Mouse (Mus musculus): ENCODE measurements around the gene Senp6.
"Not testable (repeated sequence)": the region's sequence is repeated elsewhere in the genome, so short reads cannot be mapped to it uniquely, and the experiment has no call there.

Senp6 gene

GRCm38 (mm10) chr9:80066367-80067220, at the start of gene Senp6:
TSS of gene Senp6 (plus strand) at chr9:80066903.
- in situ Hi-C loops (cut with MboI, MseI) = no loop called here

DNA sequence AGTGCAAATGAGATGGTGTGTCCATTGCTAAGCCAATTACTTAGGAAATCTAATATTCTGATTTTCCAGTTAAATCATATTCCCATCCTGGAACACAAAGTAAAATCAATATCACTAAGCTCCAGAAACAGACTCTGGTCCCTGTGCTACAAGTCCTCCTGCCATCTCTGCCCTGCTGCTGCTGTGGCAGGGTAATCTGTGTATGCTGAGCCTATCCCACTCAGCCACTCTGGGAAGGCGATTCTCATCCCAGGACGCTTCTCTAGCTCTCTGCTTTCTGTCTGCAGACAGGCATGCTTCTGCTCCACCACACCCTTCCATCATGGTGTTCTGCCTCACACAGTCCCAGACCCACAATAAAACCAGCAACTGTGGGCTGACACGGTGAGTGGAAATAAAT, 46.3 kb upstream of the Senp6 start:
- in situ Hi-C loops (cut with MboI, MseI) = loop anchor here in 1 of 2 experiments (10.0 kb wide), 1 partner anchor 1256 kb away; no protein-coding TSS in a partner anchor

DNA sequence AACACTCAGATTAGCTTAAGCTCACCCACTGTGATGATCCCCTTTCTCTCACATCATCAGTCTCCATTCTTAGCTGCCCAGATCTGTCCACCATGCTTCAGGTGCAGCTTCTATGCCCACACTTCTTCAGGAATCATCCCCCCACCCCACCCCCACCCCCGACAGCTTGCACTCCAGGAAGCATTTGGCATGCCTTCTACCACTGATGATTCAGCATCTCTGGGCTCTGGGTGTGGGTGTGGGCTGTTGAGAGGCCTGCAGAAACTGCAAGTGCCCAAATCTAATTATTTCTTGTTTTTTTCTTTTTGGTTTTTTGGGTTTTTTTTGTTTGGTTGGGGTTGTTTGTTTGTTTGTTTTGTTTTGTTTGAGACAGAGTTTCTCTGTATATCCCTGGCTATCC, 45.1 kb upstream of the Senp6 start:
- in situ Hi-C loops (cut with MboI, MseI) = loop anchor here in 1 of 2 experiments (10.0 kb wide), 1 partner anchor 1257 kb away; no protein-coding TSS in a partner anchor

GRCm38 (mm10) chr9:80022821-80023220, 43.9 kb upstream of the Senp6 start:
- in situ Hi-C loops (cut with MboI, MseI) = loop anchor here in 1 of 2 experiments (10.0 kb wide), 1 partner anchor 1258 kb away; no protein-coding TSS in a partner anchor

DNA sequence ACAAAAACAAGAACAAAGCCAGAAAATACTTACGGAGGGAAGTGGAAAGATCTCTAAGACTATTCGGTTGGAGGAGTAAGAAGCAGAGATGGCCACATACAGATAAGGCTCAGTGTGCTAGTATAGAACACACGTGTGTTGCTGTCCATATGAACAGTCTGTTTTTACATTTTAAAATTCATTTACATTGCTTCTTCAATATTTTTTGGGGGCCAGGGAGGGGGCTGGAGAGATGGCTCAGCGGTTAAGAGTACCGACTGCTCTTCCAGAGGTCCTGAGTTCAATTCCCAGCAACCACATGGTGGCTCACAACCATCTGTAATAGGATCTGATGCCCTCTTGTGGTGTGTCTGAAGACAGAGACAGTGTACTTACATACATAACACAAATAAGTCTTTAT, 41.4 kb upstream of the Senp6 start:
- in situ Hi-C loops (cut with MboI, MseI) = loop anchor here in 1 of 2 experiments (10.0 kb wide), 1 partner anchor 1261 kb away; no protein-coding TSS in a partner anchor

GRCm38 (mm10) chr9:80026017-80026416, 40.7 kb upstream of the Senp6 start:
- in situ Hi-C loops (cut with MboI, MseI) = loop anchor here in 1 of 2 experiments (10.0 kb wide), 1 partner anchor 1261 kb away; no protein-coding TSS in a partner anchor

DNA sequence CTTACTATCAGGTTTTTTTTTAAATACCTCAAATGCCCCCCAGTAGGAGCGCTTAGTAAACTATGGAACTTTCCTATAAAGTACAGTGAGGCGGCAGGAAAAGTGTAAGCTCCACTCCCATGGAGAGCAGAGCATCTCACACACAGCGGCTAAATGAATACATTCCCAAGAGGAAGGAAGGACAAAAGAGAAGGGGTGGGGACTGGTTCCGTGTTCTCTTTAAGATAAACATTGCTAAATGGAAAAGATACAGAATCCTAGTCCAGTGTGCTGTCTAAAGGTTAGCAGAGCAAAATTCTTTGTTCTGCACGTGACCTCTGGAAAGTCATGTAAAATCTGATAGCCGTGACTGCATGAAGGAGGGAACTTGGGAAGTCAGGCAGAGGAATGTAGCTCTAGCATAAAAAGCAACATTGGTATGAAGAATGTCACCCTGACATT, 40.1 kb upstream of the Senp6 start:
- in situ Hi-C loops (cut with MboI, MseI) = loop anchor here in 1 of 2 experiments (10.0 kb wide), 1 partner anchor 1262 kb away; no protein-coding TSS in a partner anchor

- in situ Hi-C loops (cut with MboI, MseI) = no loop called here
Measured at GRCm38 (mm10) chr9:80037262-80037996, 29.3 kb upstream of the Senp6 start.

DNA sequence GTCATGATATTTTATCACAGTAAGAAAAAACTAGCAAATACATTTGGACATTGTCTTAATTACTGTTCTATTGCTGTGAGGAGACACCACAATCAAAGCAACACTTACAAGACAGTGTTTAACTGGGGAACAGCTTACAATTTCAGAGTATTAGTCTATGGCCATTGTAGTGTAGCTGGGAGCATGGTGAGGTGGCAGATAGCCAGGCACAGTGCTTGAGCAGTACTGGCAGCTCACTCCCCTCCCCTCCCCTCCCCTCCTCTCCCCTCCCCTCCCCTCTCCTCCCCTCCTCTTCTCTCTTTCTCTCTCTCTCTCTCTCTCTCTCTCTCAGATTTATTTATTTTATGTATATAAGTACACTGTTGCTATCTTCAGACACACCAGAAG, 28.7 kb upstream of the Senp6 start:
- in situ Hi-C loops (cut with MboI, MseI) = no loop called here

- in situ Hi-C loops (cut with MboI, MseI) = no loop called here
Measured at GRCm38 (mm10) chr9:80039296-80039815, 27.3 kb upstream of the Senp6 start.

GRCm38 (mm10) chr9:80044301-80044700, 22.4 kb upstream of the Senp6 start:
- in situ Hi-C loops (cut with MboI, MseI) = not testable (repeated sequence)

DNA sequence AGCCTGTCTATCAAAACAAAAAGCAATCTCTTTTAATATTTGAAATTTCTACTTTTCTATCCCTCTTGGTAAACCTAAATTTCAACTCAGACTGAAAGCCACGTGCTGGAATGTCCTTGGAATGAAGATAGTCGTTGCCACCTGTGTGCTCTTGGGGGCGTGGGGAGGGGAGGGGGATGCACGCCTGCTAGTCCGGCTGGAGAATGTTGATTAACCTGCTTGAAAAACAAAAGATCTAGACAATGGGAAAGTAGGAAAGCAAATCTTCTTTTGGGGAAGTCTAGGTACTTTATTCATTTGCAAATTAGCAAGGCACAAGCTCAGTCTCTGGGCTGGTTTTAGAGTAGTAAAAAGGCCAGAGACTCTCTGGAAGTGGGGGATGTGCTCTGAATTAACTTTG, 17.4 kb upstream of the Senp6 start:
- in situ Hi-C loops (cut with MboI, MseI) = not testable (repeated sequence)

GRCm38 (mm10) chr9:80052951-80053350, 13.8 kb upstream of the Senp6 start:
- in situ Hi-C loops (cut with MboI, MseI) = no loop called here

DNA sequence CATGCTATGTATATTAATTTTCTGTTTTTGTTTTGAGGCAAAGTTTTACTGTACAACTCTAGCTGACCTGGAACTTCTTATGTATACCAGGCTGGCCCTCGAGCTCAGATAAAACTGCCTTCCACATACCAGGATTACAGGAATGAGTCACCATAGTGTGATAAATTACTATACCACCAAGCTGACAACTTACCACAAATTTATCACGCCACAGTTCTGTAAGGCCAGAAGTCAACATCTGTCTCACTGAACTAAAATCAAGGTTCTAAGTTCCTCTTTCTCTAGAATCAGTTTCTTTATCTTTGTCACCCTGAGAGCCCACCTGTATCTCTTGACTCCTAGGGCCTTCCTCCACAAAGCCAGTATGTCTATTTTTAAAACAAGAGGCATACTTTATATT, 9.0 kb upstream of the Senp6 start:
- in situ Hi-C loops (cut with MboI, MseI) = no loop called here

DNA sequence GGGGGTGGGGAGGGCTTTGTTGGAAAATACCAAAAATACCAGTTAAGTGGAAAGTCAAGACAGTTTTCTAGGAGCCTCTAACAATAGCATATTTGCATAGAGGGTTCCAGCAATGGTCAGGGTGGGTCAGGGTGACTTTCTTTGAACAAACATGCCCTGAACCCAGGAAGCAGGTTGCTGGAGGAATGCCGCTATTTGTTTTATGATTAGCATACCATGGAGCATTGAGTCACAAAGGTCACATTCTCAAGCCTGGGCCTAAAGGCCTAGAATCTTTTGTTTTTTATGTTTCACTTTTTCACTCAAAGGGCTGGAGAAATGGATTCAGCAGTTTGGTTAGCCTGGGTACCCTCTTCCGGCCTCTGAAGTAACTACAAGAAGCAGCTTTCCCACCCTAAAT, 1.2 kb upstream of the Senp6 start:
- in situ Hi-C loops (cut with MboI, MseI) = not testable (repeated sequence)

DNA sequence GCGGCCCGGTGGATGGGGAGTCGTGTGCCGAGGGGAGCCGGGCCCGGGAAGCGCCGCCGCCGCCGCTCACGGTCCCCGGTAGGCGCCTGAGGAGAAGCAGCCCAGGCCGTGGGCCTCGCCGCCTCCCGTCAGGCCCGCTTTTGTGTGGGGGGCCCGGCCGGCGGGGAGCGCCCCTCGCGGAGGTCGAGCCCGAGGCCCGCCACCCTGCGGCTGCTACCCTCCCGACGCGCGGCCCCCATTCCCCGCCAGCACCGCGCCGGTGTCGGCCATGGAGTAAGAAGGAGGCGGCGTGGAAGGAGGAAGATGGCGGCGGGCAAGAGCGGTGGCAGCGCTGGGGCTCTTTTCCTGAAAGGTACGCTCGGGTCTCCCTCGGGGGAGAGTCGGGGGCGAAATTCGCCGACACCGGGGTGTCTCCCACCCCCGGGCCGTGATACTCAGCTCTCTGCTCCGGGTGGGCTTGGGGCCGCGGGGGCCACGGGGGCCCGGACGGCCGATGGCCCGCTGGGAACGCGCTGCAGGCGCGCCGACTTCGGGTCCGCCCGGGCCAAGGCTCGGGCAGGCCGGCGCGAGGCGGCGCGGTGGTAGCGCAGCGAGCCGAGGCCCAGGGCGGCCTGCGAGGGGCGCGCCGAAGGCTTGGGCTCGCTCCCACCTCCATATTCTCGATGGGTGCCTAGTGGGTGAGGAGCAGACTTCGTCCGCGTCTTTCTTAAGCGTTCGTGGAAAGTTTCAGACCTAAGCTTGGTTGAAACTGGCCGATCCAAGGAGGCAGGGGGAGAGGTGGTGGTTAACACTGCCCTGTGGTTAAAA, 721 bp downstream of the Senp6 start:
- in situ Hi-C loops (cut with MboI, MseI) = no loop called here

GRCm38 (mm10) chr9:80068028-80068515, 1.4 kb downstream of the Senp6 start:
- in situ Hi-C loops (cut with MboI, MseI) = no loop called here

GRCm38 (mm10) chr9:80068735-80069315, 2.1 kb downstream of the Senp6 start:
- in situ Hi-C loops (cut with MboI, MseI) = no loop called here

DNA sequence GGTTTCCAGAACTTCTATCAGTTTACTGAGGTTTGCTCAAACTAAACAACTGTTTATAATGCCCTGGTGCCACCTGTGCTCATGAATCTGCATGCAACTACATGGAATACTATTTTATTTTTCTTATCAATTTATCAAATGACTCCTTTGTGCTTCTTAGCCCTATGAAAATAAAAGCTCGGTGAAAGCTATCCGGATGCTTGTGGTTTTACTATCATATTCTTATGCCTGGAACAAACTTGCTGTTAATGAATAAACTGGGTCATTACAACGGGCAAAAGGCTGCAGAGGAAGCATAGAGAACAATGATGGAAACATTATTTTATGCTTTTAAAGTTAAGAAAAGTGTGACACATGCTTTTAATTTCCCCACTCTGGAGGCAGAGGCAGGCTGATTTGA, 3.3 kb downstream of the Senp6 start:
- in situ Hi-C loops (cut with MboI, MseI) = loop anchor here in 1 of 2 experiments (5.0 kb wide), 1 partner anchor 278 kb away; the partner anchor contains the start of gene Tmem30a

DNA sequence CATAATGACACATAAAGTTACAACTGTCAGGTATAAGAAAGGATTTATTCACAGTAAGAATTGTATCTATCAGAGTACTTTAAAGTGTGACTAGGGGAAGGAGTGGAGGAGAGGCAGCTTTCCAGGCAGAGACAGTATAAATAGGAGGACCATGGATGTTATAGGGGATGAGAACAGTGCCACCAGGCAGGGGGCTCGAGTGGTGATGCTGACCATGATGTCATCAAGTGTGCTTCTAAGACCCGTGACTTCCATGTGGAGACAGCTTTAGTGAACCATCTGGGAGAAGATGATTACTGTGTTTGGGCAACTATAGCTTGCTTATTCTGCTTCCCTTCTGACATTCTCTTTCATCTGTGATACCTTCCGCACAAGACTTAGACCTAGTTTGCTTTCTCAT, 4.9 kb downstream of the Senp6 start:
- in situ Hi-C loops (cut with MboI, MseI) = loop anchor here in 1 of 2 experiments (5.0 kb wide), 1 partner anchor 279 kb away; the partner anchor contains the start of gene Tmem30a

All from T-helper 17 cell (primary cell).